25 mouse cellular contexts compared by ENCODE assay signal in the genomic region with DNA sequence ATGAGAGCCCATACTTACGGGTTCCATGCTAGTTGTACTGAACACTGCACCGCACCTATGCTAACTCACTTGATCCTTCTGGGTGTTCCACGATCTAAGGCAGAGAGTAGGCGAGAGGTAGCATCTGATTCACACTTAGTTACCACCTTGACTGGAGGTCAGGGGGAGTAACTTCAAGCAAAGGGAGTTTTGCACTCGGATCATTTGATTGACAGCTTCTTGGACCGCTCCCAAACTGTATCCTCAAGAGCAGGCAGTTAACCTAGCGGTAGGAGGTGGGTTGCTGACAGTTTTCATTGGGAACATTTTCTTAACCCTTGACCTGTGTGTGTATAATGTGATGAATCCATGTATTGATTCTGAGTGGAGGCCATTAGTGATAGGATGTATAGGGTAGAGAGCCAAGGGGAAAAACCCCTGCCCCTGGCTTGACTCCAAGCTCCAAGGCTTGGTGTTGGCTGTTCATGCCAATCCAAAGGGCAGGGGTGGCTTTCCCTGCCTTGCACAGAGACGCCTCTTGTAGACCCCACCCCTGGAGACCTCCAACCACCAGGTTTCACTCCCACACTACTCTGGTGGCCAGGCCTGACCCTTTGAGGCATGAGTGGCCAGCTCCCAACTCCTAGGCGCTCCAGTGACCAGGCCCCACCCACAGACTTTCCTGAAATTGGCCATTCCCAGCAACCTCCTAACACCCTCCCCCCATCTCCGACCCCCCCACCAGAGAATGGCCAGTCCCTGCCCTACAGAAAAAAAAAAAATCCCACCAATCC. TPM values are rescaled to one million over a fixed set of nuclear protein-coding genes. Genes with fewer than 3 reads are reported as not detected.
DNase-seq lines count a peak whose midpoint lies in the region; ATAC-seq and TF ChIP-seq lines count a peak whose summit lies in the region.
"Had no signal": no experiment of that assay in that cellular context is flagged by ENCODE, and none has a peak within 500 bp of the region (broad histone marks: within the 10 kb centered on the region; RNA-seq: fewer than 3 reads in every experiment).

No protein-coding gene starts in this region.

- H3K4me2 ChIP-seq in kidney, embryonic 14.5 days (replicated peaks; ENCODE audit: low read depth, low read length) = no peak overlapping the region
- H3K4me2 ChIP-seq: embryonic facial prominence, embryonic 13.5 days; midbrain, embryonic 12.5 days; neural tube, embryonic 12.5 days had no signal

- 0 out of 2 replicates have a peak, but pooled peaks have one; percentile 18 for ATAC-seq in kidney, embryonic 14.5 days (ENCODE audit: low FRiP score, low TSS enrichment)
- ATAC-seq: forebrain, postnatal 0 days; hindbrain, embryonic 16.5 days; lung, postnatal 0 days had no signal

- H3K4me3 ChIP-seq in kidney, embryonic 14.5 days (ENCODE audit: low read length) = no peak overlapping the region
- no peak overlapping the region for H3K4me3 ChIP-seq in kidney, adult 2 months (ENCODE audit: insufficient read depth, low read depth, low read length)
- H3K4me3 ChIP-seq: embryonic facial prominence, embryonic 13.5 days; forebrain, embryonic 10.5 days; megakaryocyte, embryonic 14.5 days; midbrain, embryonic 12.5 days; myocyte; neural tube, embryonic 12.5 days had no signal

- peaks cover 15% of the 10 kb centered on the region; the same call in 1 of the 2 replicates for H3K4me1 ChIP-seq in kidney, embryonic 14.5 days (ENCODE audit: control insufficient read depth, insufficient read depth, low read length)
- peaks cover under 1% of the 10 kb centered on the region; the same call in 1 of the 2 replicates for H3K4me1 ChIP-seq in kidney, adult 2 months (ENCODE audit: control insufficient read depth, insufficient read depth, low read length)

- TF ChIP-seq CTCF in kidney, adult 2 months (conservative IDR thresholded peaks at IDR 0.05; ENCODE audit: insufficient read depth, insufficient read length, low read depth, low read length) = no peak

- no peak for TF ChIP-seq POLR2A in kidney, adult 2 months (IDR thresholded peaks at IDR 0.05; ENCODE audit: low read depth, low read length)

- H3K27ac ChIP-seq in kidney, embryonic 14.5 days (ENCODE audit: low read depth, low read length) = no peak overlapping the region
- no peak overlapping the region for H3K27ac ChIP-seq in kidney, adult 2 months (ENCODE audit: insufficient read depth, low read depth, low read length)
- H3K27ac ChIP-seq: forebrain, embryonic 10.5 days; midbrain, embryonic 12.5 days; neural tube, embryonic 12.5 days had no signal

- DNase-seq in kidney, adult 11 months = no peak
- peak; percentile 29 to 57 for DNase-seq in kidney, postnatal 4 days
- DNase-seq in kidney, adult 2 months = no peak
- peak; percentile 17 for DNase-seq in NIH3T3 (ENCODE audit: low read depth)
- DNase-seq in WW6 (ENCODE audit: low read depth, low spot score) = peak; percentile 26
- DNase-seq in gastrocnemius, postnatal 10 days = no peak
- DNase-seq: B cell, adult 2 months; cerebellum, adult 9-10 months; forebrain, postnatal 0 days; heart, postnatal 14 days; layer of hippocampus, postnatal 36 days; liver; lung, adult 18-20 months; lung, postnatal 4 days; thymus, adult 2 months; thymus, postnatal 36 days had no signal

- 34% methylated on average over 10 of the region's 10 CpGs for WGBS in kidney, embryonic 14.5 days
- WGBS in kidney, adult 2 months = 63% methylated on average over 10 of the region's 10 CpGs

- H3K27me3 ChIP-seq in kidney, embryonic 14.5 days (ENCODE audit: control insufficient read depth, insufficient read depth, low read length) = 0 out of 2 replicates have a peak, but pooled peaks cover 5% of the 10 kb centered on the region
- H3K27me3 ChIP-seq in kidney, adult 2 months (replicated peaks; ENCODE audit: control insufficient read depth, insufficient read depth, low read length) = no peaks in the 10 kb centered on the region
- H3K27me3 ChIP-seq: embryonic facial prominence, embryonic 13.5 days; midbrain, embryonic 12.5 days; neural tube, embryonic 12.5 days had no signal

- no peak overlapping the region for H3K9ac ChIP-seq in kidney, embryonic 14.5 days (ENCODE audit: low read depth, low read length)
- H3K9ac ChIP-seq: embryonic facial prominence, embryonic 13.5 days; forebrain, postnatal 0 days; midbrain, embryonic 12.5 days; neural tube, embryonic 12.5 days had no signal

- no peaks in the 10 kb centered on the region for H3K9me3 ChIP-seq in kidney, embryonic 14.5 days (ENCODE audit: control insufficient read depth, low read length)
- H3K9me3 ChIP-seq: embryonic facial prominence, embryonic 13.5 days; forebrain, embryonic 10.5 days; midbrain, embryonic 12.5 days; neural tube, embryonic 12.5 days had no signal

- no peaks in the 10 kb centered on the region for H3K36me3 ChIP-seq in kidney, embryonic 14.5 days (ENCODE audit: control insufficient read depth, insufficient read depth, low read length)
- no peaks in the 10 kb centered on the region for H3K36me3 ChIP-seq in kidney, adult 2 months (ENCODE audit: control insufficient read depth, insufficient read depth, low read length)
- H3K36me3 ChIP-seq: embryonic facial prominence, embryonic 13.5 days; forebrain, embryonic 10.5 days; midbrain, embryonic 12.5 days; neural tube, embryonic 12.5 days had no signal

RNA-seq across cellular contexts. Expression of gene H2afy2, which starts 3.8 kb away (rescaled TPM):
- 118 and 130 TPM in 2 replicates for polyA plus RNA-seq in kidney, embryonic 14.5 days (2014; fragmentation: Nextera tagmentation; extraction: Ambion mirVana)
- polyA plus RNA-seq in kidney, adult 2 months (2012; rRNA removed) = 5.4 and 6.1 TPM in 2 replicates
- 1 to 10 TPM; 4.7 to 7.8 TPM for total RNA-seq in gastrocnemius, postnatal 10 days (2021)

Comparison
In these comparisons a context has a peak if more than half of its experiments do, and no peak if none do; other contexts are left out.
1. DNase-seq: peak in kidney, postnatal 4 days (2 of 2), NIH3T3 (single experiment) and WW6 (single experiment); none in kidney, adult 11 months (single experiment), kidney, adult 2 months (single experiment) and gastrocnemius, postnatal 10 days (single experiment).
2. RNA of gene H2afy2, which starts 3.8 kb away (polyA plus RNA-seq): 118 to 130 TPM in kidney, embryonic 14.5 days; 5.4 to 6.1 TPM in kidney, adult 2 months; every median in the first group is over 10 times any median in the second.